Mouse (Mus musculus) stomach, postnatal 0 days (tissue): Measurements from ENCODE around the gene Arhgdib. TPM values are rescaled to one million over a fixed set of nuclear protein-coding genes. Genes with fewer than 3 reads are reported as not detected.
"Not testable (repeated sequence)": the region's sequence is repeated elsewhere in the genome, so short reads cannot be mapped to it uniquely, and the experiment has no call there.

ENCODE experiments used
- ATAC-seq: fragments of 200-750 bp; cut with Nextera tagmentation; 2 replicates; pipeline ENCODE4 v1.8.0; 2017; ENCODE audit not compliant: low FRiP score, low TSS enrichment
- DNase-seq: peaks from one replicate; pipeline ENCODE4 v3.0.0-alpha.2; 2016; ENCODE audit warnings: low spot score
- H3K27ac ChIP-seq: fragments of 300-500 bp; sonication (generic); replicated peaks from 2 replicates; pipeline ENCODE4 v1.5.1; 2014; ENCODE audit warnings: mild to moderate bottlenecking, control low read depth
- H3K27me3 ChIP-seq: fragments of 300-500 bp; sonication (generic); 2 replicates; pipeline ENCODE4 v1.6.1; 2014; ENCODE audit warnings: low read length; ENCODE audit not compliant: control insufficient read depth, insufficient read depth
- H3K36me3 ChIP-seq: fragments of 300-500 bp; sonication (generic); 2 replicates; pipeline ENCODE4 v1.6.1; 2014; ENCODE audit warnings: low read length, mixed read lengths; ENCODE audit not compliant: control insufficient read depth, insufficient read depth
- H3K4me1 ChIP-seq: fragments of 300-500 bp; sonication (generic); replicated peaks from 2 replicates; pipeline ENCODE4 v1.6.1; 2014; ENCODE audit warnings: antibody characterized with exemption; ENCODE audit not compliant: control insufficient read depth, insufficient read depth
- H3K4me2 ChIP-seq: fragments of 300-500 bp; sonication (generic); replicated peaks from 2 replicates; pipeline ENCODE4 v1.6.1; 2014; ENCODE audit warnings: low read depth, mild to moderate bottlenecking, control low read depth, moderate library complexity
- H3K4me3 ChIP-seq: fragments of 300-500 bp; sonication (generic); 2 replicates; pipeline ENCODE4 v1.5.1; 2014; ENCODE audit warnings: low read depth, low read length, control low read depth
- H3K9ac ChIP-seq: fragments of 300-500 bp; sonication (generic); 2 replicates; pipeline ENCODE4 v1.6.1; 2014; ENCODE audit warnings: mild to moderate bottlenecking, low read length, control low read depth, mixed read lengths
- H3K9me3 ChIP-seq: fragments of 300-500 bp; sonication (generic); 2 replicates; pipeline ENCODE4 v1.6.1; 2016; ENCODE audit warnings: low read length; ENCODE audit not compliant: control insufficient read depth
- CTCF ChIP-seq: IDR thresholded peaks from 2 replicates; pipeline ENCODE4 v1.5.1; 2016; ENCODE audit warnings: antibody characterized with exemption, low read depth, mild to moderate bottlenecking, moderate library complexity
- EP300 ChIP-seq: optimal IDR thresholded peaks from 2 replicates; pipeline ENCODE3; 2016; ENCODE audit warnings: antibody characterized with exemption
- WGBS: fragments of 180-500 bp; shearing (Covaris S2); extraction: QIAGEN DNeasy Blood & Tissue Kit; methylation state at CpG from one replicate; pipeline ENCODE4 v1.1.7; 2014; 5-methylcytosine and 5-hydroxymethylcytosine counted together
- polyA plus RNA-seq: library from polyadenylated mRNA; unstranded; fragments of >200 nt; fragmentation: Nextera tagmentation; extraction: Ambion mirVana; gene quantifications from 2 replicates; pipeline ENCODE4 v1.2.1, GENCODE M21; 2015

The Arhgdib gene
- polyA plus RNA-seq, 1 experiment from 2014 or later, result 34.9 TPM

DNA sequence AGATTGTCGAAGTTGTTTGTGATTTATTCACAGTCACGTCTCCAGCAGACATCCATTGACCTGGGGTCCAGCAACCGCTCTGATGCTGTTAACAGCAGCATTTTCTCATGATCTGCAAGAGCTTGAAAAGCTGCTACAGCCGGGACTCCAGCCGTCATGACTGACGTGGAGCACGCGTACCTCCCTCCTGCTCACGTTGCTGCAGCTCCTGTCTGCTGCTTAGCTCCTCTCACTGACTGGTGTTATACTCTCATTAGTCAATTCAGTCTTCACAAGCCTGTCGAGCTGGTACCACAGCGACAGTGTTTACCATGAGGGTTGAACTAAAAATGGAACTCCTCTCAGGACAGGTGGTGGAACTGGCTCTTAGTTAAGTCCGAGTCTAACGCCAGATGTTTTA lies 44.3 kb upstream of the Arhgdib start:
- peak; percentile 50; the same call in 1 of the 2 replicates for ATAC-seq
- Histone ChIP-seq H3K36me3 (no peaks in the 10 kb centered on the region), H3K9ac (no peak overlapping the region), H3K27ac (no peak overlapping the region), H3K9me3 (no peaks in the 10 kb centered on the region), H3K4me1 (no peaks in the 10 kb centered on the region), H3K4me2 (no peak overlapping the region), H3K27me3 (no peaks in the 10 kb centered on the region), H3K4me3 (no peak overlapping the region)
- TF ChIP-seq EP300 (no peak), CTCF (no peak)
- WGBS, result 24% methylated on average over 13 of the region's 13 CpGs
- DNase-seq, result no peak

DNA sequence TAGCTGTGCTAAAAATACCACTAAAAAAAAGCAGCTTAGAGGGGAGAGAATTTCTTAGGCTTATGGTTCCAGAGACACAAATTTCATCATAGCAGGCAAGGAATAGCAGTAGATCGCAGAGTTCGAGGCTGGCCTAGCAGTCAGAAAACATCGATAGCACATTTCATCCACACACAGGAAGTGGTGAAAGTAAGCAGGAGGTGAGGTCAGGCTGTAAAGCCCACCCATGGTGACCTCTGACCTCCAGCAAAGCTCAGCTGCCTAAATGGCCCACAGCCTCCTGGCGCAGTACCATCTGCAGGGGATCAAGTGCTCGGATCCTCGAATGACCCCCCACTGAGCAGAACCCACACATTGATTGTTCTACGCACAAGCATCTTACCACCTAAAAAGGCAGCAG lies 41.5 kb upstream of the Arhgdib start:
- ATAC-seq (no peak), DNase-seq (no peak)
- Histone ChIP-seq H3K4me2 (no peak overlapping the region), H3K4me3 (no peak overlapping the region), H3K9me3 (no peaks in the 10 kb centered on the region), H3K9ac (no peak overlapping the region), H3K36me3 (no peaks in the 10 kb centered on the region), H3K4me1 (0 out of 2 replicates have a peak, but pooled peaks cover 3% of the 10 kb centered on the region), H3K27ac (no peak overlapping the region), H3K27me3 (no peaks in the 10 kb centered on the region)
- 67% methylated on average over 7 of the region's 7 CpGs for WGBS
- no peak for TF ChIP-seq CTCF

DNA sequence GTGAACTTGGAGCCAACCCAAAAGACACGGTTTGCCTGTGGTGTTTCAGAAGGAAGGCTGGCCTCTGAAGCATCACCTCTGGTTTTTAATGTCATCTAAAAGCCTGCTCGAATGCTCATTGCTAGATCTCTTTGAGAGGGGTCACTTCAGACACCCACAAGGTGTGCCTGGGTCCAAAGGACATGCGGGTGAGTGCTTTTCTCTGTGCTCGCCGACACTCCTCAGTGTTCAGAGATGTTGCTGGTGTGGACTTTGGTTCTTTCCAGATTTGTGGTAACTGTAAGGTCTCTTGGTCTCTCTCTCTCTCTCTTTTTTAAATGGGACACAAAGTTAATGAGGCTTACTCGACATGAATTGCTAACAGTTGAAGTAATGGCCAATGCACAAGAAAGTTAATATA lies 40.9 kb upstream of the Arhgdib start:
- H3K4me1 ChIP-seq, result 0 out of 2 replicates have a peak, but pooled peaks cover 3% of the 10 kb centered on the region
- DNase-seq (no peak), ATAC-seq (no peak)
- H3K4me2 ChIP-seq, result no peak overlapping the region
- no peaks in the 10 kb centered on the region for H3K36me3 ChIP-seq
- no peak overlapping the region for H3K4me3 ChIP-seq
- H3K27me3 ChIP-seq, result no peaks in the 10 kb centered on the region
- H3K9ac ChIP-seq, result no peak overlapping the region
- TF ChIP-seq EP300, result no peak
- TF ChIP-seq CTCF, result no peak
- no peaks in the 10 kb centered on the region for H3K9me3 ChIP-seq
- 77% methylated on average over 6 of the region's 6 CpGs for WGBS
- no peak overlapping the region for H3K27ac ChIP-seq

DNA sequence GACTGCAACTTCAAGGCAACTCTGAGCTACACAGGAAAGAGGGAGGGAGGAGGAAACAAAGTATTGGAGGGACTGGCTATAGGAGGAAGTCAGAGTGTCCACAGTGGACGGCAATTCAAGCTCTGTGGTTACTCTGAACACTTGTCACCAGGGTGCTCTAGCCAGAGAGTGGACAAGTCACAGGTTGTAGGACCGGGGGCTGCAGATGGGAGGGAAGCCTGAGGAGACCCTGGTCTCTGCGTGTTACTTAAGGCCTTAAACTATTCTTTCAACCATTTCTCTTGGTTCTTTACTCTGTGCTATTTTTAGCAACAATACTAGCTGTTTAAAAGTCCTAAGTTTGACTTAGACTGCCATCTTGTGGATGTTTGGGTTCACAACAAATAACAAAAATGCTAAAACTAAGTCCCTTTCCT lies 38.6 kb upstream of the Arhgdib start:
- peak; percentile 39 for DNase-seq
- ATAC-seq, result peak; percentile 74
- WGBS, result 15% methylated on average over 3 of the region's 3 CpGs

DNA sequence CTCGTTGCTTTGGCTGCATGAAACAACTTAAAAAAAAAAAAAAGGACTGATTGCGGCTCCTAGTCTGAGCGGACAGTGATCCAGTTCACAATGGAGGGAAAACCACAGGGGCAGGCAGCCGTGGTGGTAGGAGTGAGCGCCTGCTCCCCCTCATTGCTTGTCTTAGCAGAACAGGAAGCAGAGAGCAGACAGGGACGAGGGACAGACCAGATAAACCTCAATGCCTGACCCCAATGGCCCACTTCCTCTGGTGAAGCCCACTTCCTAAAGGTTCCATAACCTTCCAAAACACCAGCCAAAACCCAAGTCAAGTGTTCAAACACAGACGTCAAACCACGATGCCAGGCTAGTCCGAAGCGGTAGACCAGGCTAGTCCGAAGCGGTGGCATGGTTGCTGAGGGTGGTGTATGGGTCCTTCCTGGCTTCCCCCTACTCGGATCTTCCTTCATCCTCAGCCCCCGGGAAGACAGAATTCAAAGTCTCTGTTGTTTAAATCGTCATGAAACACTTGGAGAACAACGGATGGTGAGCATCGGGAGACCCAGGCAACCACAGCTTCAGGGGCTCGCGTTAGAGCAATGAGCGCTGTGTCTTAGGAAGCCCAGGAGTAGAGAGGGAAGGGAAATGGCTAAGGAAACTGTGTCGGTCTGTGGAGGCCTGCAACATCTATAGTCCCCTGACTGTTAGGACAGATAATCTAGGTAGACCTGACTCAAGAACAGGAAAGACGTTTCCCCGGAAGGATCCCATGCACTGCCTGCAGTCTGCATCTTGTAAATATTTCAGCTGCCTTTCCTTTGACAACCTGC lies 37.8 kb upstream of the Arhgdib start:
- no peaks in the 10 kb centered on the region for H3K27me3 ChIP-seq
- ATAC-seq, result no peak
- 0 out of 2 replicates have a peak, but pooled peaks cover 3% of the 10 kb centered on the region for H3K4me1 ChIP-seq
- no peak for DNase-seq
- no peak overlapping the region for H3K9ac ChIP-seq
- no peak overlapping the region for H3K27ac ChIP-seq
- H3K9me3 ChIP-seq, result no peaks in the 10 kb centered on the region
- H3K4me2 ChIP-seq, result no peak overlapping the region
- H3K36me3 ChIP-seq, result no peaks in the 10 kb centered on the region
- WGBS, result 83% methylated on average over 23 of the region's 23 CpGs
- no peak for TF ChIP-seq EP300
- no peak for TF ChIP-seq CTCF
- H3K4me3 ChIP-seq, result no peak overlapping the region

More for the DNA sequence above, 38.6 kb upstream of the Arhgdib start:
- H3K9me3 ChIP-seq, result no peaks in the 10 kb centered on the region
- peak; percentile 85 for TF ChIP-seq CTCF
- no peak for TF ChIP-seq EP300
- H3K4me3 ChIP-seq, result no peak overlapping the region
- H3K36me3 ChIP-seq, result no peaks in the 10 kb centered on the region
- H3K27ac ChIP-seq, result peak overlapping the region; percentile 81
- H3K4me2 ChIP-seq, result no peak overlapping the region; the same call in 1 of the 2 replicates
- H3K9ac ChIP-seq, result peak overlapping the region; percentile 43; the same call in 1 of the 2 replicates
- H3K4me1 ChIP-seq, result 0 out of 2 replicates have a peak, but pooled peaks cover 3% of the 10 kb centered on the region
- H3K27me3 ChIP-seq, result no peaks in the 10 kb centered on the region

DNA sequence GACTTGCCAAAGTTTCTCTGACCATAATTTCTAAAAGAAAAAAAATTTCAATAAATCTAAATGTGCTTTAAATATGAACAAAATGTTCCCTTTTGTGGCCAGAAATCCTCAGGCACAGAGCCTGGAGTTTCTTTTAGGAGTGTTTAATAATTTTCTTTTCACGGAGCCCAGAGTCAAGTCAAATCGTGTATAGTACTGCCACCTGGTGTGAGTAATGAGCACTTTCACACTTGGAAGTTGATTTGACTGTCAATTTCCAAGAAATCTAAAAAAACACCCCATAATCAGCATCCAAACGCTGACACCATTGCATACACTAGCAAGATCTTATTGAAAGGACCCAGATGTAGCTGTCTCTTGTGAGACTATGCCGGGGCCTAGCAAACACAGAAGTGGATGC lies 27.2 kb upstream of the Arhgdib start:
- H3K9ac ChIP-seq, H3K36me3 ChIP-seq, H3K4me3 ChIP-seq, H3K27ac ChIP-seq, DNase-seq, H3K9me3 ChIP-seq, H3K27me3 ChIP-seq, H3K4me2 ChIP-seq, H3K4me1 ChIP-seq: not testable (repeated sequence)
- WGBS, result 17% methylated on average over 4 of the region's 4 CpGs
- ATAC-seq, result peak; percentile 83; the same call in 1 of the 2 replicates
- peak; percentile 76 for TF ChIP-seq CTCF
- TF ChIP-seq EP300, result peak; percentile 56
